Mouse (Mus musculus): ENCODE results near the gene Eng. TPM values are rescaled to one million over a fixed set of nuclear protein-coding genes. Genes with fewer than 3 reads are reported as not detected.

The Eng gene
- polyA plus RNA-seq, 1 experiment: 38.0 TPM

DNA sequence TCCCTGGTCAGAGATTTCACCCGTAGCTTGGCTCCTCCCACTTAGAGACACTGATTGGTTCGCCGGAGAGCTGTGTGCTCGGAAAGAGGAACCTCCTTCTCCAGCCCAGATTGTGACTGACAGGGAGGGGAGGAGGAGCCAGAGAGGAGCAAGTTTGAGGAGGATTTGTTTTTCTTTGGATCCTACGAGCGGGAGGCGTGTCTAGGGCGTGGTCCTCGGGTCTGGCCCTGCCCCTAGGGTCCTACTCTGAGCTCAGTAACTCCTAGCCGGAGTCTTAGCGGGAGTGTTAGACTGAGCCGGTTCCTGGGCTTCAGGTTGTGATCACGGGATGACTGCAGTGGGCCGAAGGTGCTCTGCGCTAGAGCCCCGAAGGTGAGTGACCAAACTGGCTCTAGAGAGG, 81.0 kb downstream of the Eng start:
- TF ChIP-seq POLR2A (IDR thresholded peaks at IDR 0.05; ENCODE audit: borderline replicate concordance, extremely low read depth, insufficient read depth, insufficient read length, poor library complexity, severe bottlenecking) (no peak), CTCF (IDR thresholded peaks at IDR 0.05; ENCODE audit: borderline replicate concordance, extremely low read depth, insufficient read depth, insufficient read length) (no peak)

DNA sequence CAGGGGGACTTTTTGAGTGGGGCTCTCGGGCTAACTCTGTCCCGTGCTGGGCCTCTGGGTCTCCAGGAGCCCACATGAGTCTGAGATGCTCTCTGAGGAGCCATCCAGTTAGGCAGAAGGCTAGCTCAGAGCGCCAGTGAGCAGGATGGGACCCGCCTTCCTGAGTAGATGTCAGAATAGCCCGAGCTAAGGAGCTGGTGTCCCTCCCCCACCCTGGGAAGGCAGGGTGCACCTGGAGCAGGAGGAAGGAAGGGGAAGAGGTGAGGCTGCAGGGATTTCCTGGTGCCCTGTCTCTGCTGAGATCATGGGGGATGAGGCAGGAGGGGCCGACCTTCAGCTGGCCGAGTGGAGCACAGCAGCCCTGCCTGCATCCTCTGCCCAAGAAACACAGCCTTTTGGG, 82.1 kb downstream of the Eng start:
- no peak for DNase-seq (ENCODE audit: low read depth)

More for the DNA sequence above, 81.0 kb downstream of the Eng start:
- DNase-seq (ENCODE audit: low read depth): peak; percentile 98

DNA sequence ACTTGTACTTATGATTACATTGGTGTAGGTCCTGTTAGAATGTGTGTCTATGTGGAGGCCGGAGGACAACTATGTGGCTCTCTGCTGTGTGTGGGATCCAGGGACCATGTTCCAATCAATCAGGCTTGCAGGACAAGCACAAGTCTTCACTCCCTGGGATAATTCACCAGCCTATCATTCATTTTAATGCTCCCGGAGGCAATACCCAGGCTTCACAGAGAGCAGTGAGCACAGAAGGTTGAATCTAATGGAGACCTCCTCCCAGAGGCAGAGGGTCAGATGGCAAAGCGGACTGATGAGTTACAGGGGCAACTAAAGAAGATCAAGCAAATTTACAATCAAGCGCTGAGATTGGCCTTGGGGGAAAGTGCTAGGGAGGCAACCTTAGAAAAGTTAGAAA, 83.2 kb downstream of the Eng start:
- TF ChIP-seq POLR2A (IDR thresholded peaks at IDR 0.05; ENCODE audit: borderline replicate concordance, extremely low read depth, insufficient read depth, insufficient read length, poor library complexity, severe bottlenecking): no peak
- TF ChIP-seq CTCF (IDR thresholded peaks at IDR 0.05; ENCODE audit: borderline replicate concordance, extremely low read depth, insufficient read depth, insufficient read length): no peak
- no peak for DNase-seq (ENCODE audit: low read depth)

More for the DNA sequence above, 82.1 kb downstream of the Eng start:
- TF ChIP-seq POLR2A (IDR thresholded peaks at IDR 0.05; ENCODE audit: borderline replicate concordance, extremely low read depth, insufficient read depth, insufficient read length, poor library complexity, severe bottlenecking) (no peak), CTCF (IDR thresholded peaks at IDR 0.05; ENCODE audit: borderline replicate concordance, extremely low read depth, insufficient read depth, insufficient read length) (no peak)

DNA sequence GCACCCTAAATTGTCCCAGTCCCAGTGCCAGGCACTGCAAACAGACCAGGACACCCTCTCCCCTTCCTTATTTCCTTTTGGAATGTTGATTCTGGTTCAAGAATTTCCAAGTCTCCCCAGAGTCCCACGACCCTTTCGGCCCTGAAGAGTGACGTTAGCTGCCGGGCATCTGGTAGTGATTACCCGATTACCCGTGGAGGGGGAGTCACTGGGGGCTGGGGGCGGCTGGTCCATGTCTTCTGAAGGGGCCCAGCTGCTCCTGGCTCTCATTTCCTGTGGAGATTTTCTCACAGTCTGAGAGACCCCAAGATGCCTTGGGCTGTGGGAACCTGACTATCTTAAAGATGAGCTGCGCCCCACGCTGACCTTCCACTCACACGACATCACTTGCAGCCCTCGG, 84.5 kb downstream of the Eng start:
- TF ChIP-seq POLR2A (IDR thresholded peaks at IDR 0.05; ENCODE audit: borderline replicate concordance, extremely low read depth, insufficient read depth, insufficient read length, poor library complexity, severe bottlenecking): no peak
- TF ChIP-seq CTCF (IDR thresholded peaks at IDR 0.05; ENCODE audit: borderline replicate concordance, extremely low read depth, insufficient read depth, insufficient read length): no peak
- DNase-seq (ENCODE audit: low read depth): peak; percentile 24

DNA sequence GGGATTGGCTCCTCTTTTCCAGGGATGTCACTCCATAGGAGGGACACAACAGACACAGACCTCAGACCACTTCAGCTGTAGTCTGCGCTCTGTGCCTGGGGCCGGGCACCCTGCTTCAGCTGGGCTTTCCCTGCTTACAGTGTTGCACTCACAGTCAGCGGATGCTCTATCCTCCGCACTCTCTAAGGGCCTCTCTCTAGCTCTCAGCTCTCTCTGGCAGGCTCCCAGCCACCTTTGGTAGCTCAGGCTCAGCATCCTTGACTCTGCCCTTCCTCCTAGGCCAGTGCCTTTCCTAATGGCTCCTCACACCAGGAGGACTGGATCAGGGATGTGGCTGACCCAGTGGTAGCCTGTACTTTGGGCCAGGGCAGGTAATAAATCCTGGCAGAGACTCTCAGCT, 85.5 kb downstream of the Eng start:
- DNase-seq (ENCODE audit: low read depth): no peak
- no peak for TF ChIP-seq CTCF (IDR thresholded peaks at IDR 0.05; ENCODE audit: borderline replicate concordance, extremely low read depth, insufficient read depth, insufficient read length)
- TF ChIP-seq POLR2A (IDR thresholded peaks at IDR 0.05; ENCODE audit: borderline replicate concordance, extremely low read depth, insufficient read depth, insufficient read length, poor library complexity, severe bottlenecking): no peak

Other genes starting within 250 kb of the Eng start
- 4.8 and 5.1 TPM in 2 replicates for gene Naif1, start 196.1 kb upstream of the Eng start, polyA plus RNA-seq (2012; rRNA removed)
- 40.2 and 46.1 TPM in 2 replicates for gene Slc25a25, start 195.2 kb upstream of the Eng start, polyA plus RNA-seq (2012; rRNA removed)
- gene Fam102a, start 111.3 kb upstream of the Eng start, polyA plus RNA-seq (2012; rRNA removed): 7.7 and 12.9 TPM in 2 replicates
- 155 and 212 TPM in 2 replicates for gene Dpm2, start 75.7 kb upstream of the Eng start, polyA plus RNA-seq (2012; rRNA removed)
- 13.2 and 16.0 TPM in 2 replicates for gene Pip5kl1, start 71.8 kb upstream of the Eng start, polyA plus RNA-seq (2012; rRNA removed)
- gene 9430097D07Rik, start 70.9 kb upstream of the Eng start, polyA plus RNA-seq (2012; rRNA removed): 0.26 and 0.33 TPM in 2 replicates
- gene St6galnac4, start 59.5 kb upstream of the Eng start, polyA plus RNA-seq (2012; rRNA removed): 21.7 and 23.9 TPM in 2 replicates
- 16.2 and 22.6 TPM in 2 replicates for gene St6galnac6, start 46.9 kb upstream of the Eng start, polyA plus RNA-seq (2012; rRNA removed)
- 31.0 and 41.5 TPM in 2 replicates for gene Ak1, start 24.8 kb upstream of the Eng start, polyA plus RNA-seq (2012; rRNA removed)
- gene Fpgs, start 57.5 kb downstream of the Eng start, polyA plus RNA-seq (2012; rRNA removed): 33.7 and 45.7 TPM in 2 replicates
- gene Cdk9, start 66.5 kb downstream of the Eng start, polyA plus RNA-seq (2012; rRNA removed): 197 and 278 TPM in 2 replicates
- gene Sh2d3c, start 74.5 kb downstream of the Eng start, polyA plus RNA-seq (2012; rRNA removed): 47.8 and 60.6 TPM in 2 replicates
- 4.4 and 4.8 TPM in 2 replicates for gene 6330409D20Rik, start 94.4 kb downstream of the Eng start, polyA plus RNA-seq (2012; rRNA removed)
- 60.6 and 96.6 TPM in 2 replicates for gene Tor2a, start 110.6 kb downstream of the Eng start, polyA plus RNA-seq (2012; rRNA removed)
- gene Ttc16, start 129.0 kb downstream of the Eng start, polyA plus RNA-seq (2012; rRNA removed): 1.4 and 1.6 TPM in 2 replicates
- gene Ptrh1, start 129.2 kb downstream of the Eng start, polyA plus RNA-seq (2012; rRNA removed): 7.1 and 8.7 TPM in 2 replicates
- gene Cfap157, start 137.8 kb downstream of the Eng start, polyA plus RNA-seq (2012; rRNA removed): 0.71 and 0.86 TPM in 2 replicates
- 170 and 238 TPM in 2 replicates for gene Stxbp1, start 200.7 kb downstream of the Eng start, polyA plus RNA-seq (2012; rRNA removed)
- gene Fam129b, start 229.5 kb downstream of the Eng start, polyA plus RNA-seq (2012; rRNA removed): 40.2 and 47.0 TPM in 2 replicates

Data from brain, embryonic 14.5 days (tissue).